Mouse (Mus musculus): ENCODE results near the gene Krtdap.
"Not testable (repeated sequence)": the region's sequence is repeated elsewhere in the genome, so short reads cannot be mapped to it uniquely, and the experiment has no call there.

Gene Krtdap

GRCm38 (mm10) chr7:30787377-30788022 is at the start of gene Krtdap:
Krtdap (plus strand) TSS chr7:30787896.
- in situ Hi-C loops (cut with MboI, MseI): no loop called here

- in situ Hi-C loops (cut with MboI, MseI): not testable (repeated sequence)
These were observed 45.1 kb upstream of the Krtdap start for GRCm38 (mm10) chr7:30742570-30742969.

- in situ Hi-C loops (cut with MboI, MseI): not testable (repeated sequence)
These were observed 44.1 kb upstream of the Krtdap start, which contains the start of gene Gapdhs for GRCm38 (mm10) chr7:30743617-30744016. Gapdhs (minus strand) TSS chr7:30743681.

GRCm38 (mm10) chr7:30744022-30744598 is 43.6 kb upstream of the Krtdap start:
- in situ Hi-C loops (cut with MboI, MseI): no loop called here

GRCm38 (mm10) chr7:30747525-30748204 is 40.0 kb upstream of the Krtdap start:
- in situ Hi-C loops (cut with MboI, MseI): no loop called here

GRCm38 (mm10) chr7:30749824-30750606 is 37.7 kb upstream of the Krtdap start:
- in situ Hi-C loops (cut with MboI, MseI): no loop called here

GRCm38 (mm10) chr7:30751086-30751669 is 36.5 kb upstream of the Krtdap start, which contains the start of gene Sbsn:
Sbsn (plus strand) TSS chr7:30751471.
- in situ Hi-C loops (cut with MboI, MseI): no loop called here

GRCm38 (mm10) chr7:30757001-30757400 is 30.7 kb upstream of the Krtdap start:
- in situ Hi-C loops (cut with MboI, MseI): no loop called here

- in situ Hi-C loops (cut with MboI, MseI): no loop called here
These were observed 28.8 kb upstream of the Krtdap start for GRCm38 (mm10) chr7:30758853-30759252.

GRCm38 (mm10) chr7:30761769-30762352 is 25.8 kb upstream of the Krtdap start:
- in situ Hi-C loops (cut with MboI, MseI): no loop called here

- in situ Hi-C loops (cut with MboI, MseI): no loop called here
These were observed 24.2 kb upstream of the Krtdap start, which contains the start of gene Dmkn for GRCm38 (mm10) chr7:30763456-30763855. Dmkn (plus strand) TSS chr7:30763756.

GRCm38 (mm10) chr7:30765173-30765572 is 22.5 kb upstream of the Krtdap start:
- in situ Hi-C loops (cut with MboI, MseI): no loop called here

GRCm38 (mm10) chr7:30766408-30766807 is 21.3 kb upstream of the Krtdap start:
- in situ Hi-C loops (cut with MboI, MseI): no loop called here

- in situ Hi-C loops (cut with MboI, MseI): no loop called here
These were observed 18.5 kb upstream of the Krtdap start for GRCm38 (mm10) chr7:30769236-30769635.

GRCm38 (mm10) chr7:30776104-30776503 is 11.6 kb upstream of the Krtdap start:
- in situ Hi-C loops (cut with MboI, MseI): no loop called here

- in situ Hi-C loops (cut with MboI, MseI): no loop called here
These were observed 10.6 kb upstream of the Krtdap start for GRCm38 (mm10) chr7:30777081-30777579.

GRCm38 (mm10) chr7:30777911-30778310 is 9.8 kb upstream of the Krtdap start:
- in situ Hi-C loops (cut with MboI, MseI): no loop called here

- in situ Hi-C loops (cut with MboI, MseI): no loop called here
These were observed 5.9 kb upstream of the Krtdap start for GRCm38 (mm10) chr7:30781792-30782191.

- in situ Hi-C loops (cut with MboI, MseI): no loop called here
These were observed 5.0 kb upstream of the Krtdap start for GRCm38 (mm10) chr7:30782658-30783057.

GRCm38 (mm10) chr7:30785154-30785553 is 2.5 kb upstream of the Krtdap start:
- in situ Hi-C loops (cut with MboI, MseI): no loop called here
